Mouse (Mus musculus): ENCODE results near the gene Chrm5.
"Not testable (repeated sequence)": the region's sequence is repeated elsewhere in the genome, so short reads cannot be mapped to it uniquely, and the experiment has no call there.

The Chrm5 gene

DNA sequence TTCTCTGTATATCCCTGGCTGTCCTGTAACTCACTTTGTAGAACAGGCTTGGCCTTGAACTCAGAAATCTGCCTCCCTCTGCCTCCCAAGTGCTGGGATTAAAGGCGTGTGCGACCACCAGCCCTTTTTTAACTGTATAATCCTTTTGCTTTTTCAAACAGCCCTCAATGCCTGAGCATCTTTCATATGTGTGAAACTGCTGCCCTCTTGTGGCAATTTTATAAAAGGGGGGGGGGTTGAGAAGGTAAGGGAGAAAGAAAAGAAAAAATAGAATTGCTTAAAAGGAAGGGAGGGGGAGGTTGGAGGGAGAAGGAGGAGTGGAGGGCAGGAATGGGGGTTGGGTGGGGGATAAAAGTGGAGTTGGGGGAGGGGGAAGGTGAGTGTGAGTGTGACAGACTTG, 995 bp upstream of the Chrm5 start:
- no peak for DNase-seq (ENCODE audit: low spot score)

DNA sequence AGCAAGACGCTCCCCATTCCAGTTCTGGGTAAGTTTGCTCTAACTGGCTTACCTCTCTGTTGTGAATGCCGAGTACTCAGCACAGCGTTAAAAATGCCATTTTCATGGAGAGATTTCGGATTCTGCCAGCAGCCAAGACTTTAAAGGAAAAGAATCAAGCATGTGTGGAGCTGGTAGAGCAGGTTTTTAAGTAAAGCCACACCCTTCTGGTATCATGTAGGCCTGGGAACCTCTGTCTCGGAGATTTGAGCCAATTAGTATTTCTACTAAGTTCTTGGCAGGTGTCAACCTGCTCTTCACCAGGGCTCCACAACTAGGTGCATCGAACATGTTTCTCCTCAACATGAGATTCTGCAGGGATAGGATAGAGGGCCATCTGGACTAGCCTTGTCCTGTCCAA, 4.0 kb downstream of the Chrm5 start:
- DNase-seq (ENCODE audit: low spot score), result no peak

DNA sequence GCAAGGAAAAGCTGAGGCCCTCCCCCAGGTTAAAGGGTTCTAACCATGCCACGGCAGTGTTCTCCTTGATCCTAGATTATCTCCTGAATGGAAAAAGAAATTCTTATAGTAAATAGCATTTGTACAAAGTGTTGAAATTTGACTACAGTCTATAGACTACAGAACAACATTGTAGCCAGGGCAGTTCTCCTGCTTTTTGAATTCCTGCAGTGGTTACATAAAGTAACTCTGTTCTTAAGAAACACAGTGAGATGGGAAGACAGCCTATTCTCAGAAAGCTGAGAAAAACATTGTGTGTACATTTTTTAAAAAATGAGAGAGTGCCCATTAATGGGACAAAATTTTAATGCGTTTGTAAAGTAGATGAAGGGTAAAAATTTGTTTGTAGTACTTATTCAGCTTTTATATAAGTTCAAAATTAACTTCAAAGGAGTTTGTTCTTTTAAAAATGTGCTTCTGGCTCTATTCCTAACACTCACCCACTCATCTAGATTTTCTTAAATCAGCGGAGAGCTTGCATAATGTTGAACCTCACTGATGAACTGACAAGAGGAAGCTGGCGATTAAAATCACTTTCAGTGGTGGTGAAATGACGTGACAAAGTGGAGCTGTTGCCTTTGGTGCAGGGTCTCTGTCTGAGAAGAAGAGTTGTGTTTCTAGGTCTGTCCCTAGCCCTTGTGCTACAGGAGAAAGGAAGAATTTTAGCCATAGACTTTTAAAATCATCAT, 5.4 kb downstream of the Chrm5 start:
- DNase-seq (ENCODE audit: low spot score), result no peak

DNA sequence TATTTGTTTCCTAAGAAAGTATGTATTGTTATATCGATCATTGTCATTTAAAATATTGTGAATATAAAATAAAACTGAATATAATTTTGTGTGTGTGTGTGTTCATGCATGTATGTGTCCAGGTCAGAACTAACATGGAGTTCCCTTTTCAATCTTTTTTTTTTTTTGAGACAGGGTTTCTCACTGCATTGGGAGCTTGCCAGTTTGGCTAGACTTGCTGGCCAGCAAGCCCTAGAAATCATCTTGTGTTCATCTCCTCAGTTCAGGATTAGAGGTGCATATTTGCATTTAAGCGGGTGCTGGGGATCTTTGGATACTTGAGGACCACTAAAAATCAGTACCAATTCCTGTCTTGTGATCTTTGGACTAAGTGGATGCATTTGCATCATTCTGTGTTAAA, 8.5 kb downstream of the Chrm5 start:
- no peak for DNase-seq (ENCODE audit: low spot score)

DNA sequence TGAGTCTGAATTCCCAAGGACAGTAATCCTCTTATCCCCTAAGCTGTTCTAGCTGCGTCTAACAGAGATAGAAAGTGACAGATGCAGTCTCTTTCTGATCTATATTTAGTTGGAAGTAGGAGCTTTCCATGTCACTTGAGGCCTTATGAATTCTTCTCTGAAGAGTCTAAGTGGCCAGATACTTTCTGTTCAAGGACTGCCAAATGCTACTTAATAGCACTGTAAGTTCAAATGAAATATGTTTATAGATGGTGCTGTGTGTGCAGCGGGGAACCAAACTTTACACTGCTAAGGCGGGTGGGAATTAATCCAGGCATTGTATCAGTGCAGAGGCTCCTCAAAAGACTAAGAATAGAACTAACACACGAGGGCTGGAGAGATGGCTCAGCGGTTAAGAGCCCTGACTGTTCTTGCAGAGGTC, 9.6 kb downstream of the Chrm5 start:
- no peak for DNase-seq (ENCODE audit: low spot score)

DNA sequence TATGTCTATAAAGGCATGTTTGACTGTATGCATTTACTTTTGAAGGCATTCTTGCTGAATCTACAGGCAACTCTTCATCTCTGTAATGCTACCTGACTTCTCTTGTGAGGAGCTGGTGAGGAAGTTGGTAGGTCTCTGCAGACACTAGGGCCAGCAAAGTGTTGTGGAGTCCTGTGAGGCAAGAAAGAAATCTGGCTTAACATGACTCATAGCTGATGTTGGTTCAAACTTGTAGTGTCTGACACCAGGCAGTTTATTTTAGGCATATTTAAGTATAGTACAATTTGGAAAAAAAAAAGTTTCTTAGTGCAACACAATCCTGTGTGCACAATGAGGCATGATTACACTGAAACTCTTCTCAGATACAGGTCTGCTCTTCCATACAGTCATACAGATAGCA, 11.0 kb downstream of the Chrm5 start:
- DNase-seq (ENCODE audit: low spot score), result no peak

DNA sequence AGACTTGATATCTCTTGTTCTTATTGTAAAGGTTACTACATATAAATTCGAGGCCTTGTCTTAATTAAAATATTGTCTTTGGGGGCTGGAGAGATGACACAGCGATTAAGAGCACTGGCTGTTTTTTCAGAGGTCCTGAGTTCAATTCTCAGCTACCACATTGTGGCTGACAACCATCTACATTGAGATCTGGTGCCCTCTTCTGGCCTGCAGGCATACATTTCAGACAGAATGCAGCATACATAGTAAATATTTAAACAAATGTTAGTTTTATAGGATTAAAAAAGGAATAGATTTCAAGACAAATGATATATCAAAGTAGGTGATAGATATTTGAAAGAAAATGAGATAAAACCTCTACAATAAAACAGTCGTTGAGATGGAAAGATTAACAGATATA, 20.0 kb downstream of the Chrm5 start:
- no peak for DNase-seq (ENCODE audit: low spot score)

DNA sequence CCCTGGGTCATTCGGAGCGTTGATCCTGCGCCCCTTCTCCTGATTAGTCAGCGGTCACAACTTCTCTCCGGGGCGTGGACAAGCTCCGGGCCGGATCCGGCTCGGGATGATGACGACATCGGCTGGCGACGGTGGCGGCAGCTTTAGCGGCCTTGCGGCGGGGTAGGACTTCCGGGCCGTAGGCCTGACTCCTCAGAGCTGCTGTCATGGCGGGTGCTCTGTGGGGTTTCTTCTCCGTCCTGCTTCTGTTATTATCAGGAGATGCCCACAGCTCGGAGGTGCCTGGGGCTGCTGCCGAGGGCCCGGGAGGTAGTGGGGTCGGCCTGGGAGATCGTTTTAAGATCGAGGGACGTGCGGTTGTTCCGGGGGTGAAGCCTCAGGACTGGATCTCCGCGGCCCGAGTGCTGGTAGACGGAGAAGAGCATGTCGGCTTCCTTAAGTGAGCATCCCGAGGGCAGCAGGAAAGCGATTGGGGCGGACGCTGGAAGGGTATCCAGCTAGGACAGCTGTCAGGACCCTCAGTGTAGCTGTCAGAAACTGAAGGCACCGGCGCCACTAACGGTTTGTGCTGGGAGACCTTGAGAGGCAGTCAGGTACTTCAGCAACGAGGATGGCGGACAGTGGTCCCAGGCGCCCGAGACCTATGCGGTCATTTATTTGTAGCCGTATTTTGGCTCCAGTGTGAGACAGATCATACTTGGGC, 25.6 kb downstream of the Chrm5 start, which contains the start of gene Emc7:
Gene Emc7 (plus strand): TSS at position 136 of the 703 bp plus-strand sequence.
- peak; percentile 99 for DNase-seq (ENCODE audit: low spot score)

DNA sequence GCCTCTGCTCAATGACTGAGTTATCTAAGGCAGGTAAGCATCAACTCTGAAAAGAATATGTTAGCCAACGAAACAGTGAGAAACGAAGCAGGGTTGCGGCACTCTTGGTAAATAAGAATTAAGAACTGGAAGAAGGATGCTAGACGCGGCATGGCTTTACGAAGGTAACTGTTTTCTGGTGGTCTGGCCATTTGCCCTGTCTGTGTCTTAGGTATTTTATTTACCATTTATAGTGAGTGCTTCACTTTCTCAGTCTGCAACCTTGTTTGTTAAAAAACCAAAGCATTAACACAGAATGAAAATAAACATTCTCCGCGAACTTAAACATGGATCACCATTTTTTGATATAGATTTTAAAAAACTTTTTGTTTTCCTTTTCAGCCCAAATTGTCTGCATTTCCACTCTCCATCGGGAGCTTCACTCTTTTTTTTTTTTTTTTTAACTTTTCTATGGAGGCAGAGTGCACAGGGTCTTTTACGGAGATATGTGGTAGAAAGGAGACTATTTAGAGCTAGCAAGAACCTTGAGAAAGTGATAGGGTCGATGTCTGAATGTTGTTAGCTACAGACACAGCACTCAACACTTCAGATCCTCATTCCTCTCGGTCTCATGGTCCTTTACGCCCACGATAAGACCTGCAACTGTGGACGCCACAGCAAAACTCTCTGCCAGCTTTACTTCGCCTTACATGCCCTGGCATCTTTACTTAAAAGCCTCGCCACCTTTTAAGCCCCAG, 26.3 kb downstream of the Chrm5 start:
- no peak for DNase-seq (ENCODE audit: low spot score)

DNA sequence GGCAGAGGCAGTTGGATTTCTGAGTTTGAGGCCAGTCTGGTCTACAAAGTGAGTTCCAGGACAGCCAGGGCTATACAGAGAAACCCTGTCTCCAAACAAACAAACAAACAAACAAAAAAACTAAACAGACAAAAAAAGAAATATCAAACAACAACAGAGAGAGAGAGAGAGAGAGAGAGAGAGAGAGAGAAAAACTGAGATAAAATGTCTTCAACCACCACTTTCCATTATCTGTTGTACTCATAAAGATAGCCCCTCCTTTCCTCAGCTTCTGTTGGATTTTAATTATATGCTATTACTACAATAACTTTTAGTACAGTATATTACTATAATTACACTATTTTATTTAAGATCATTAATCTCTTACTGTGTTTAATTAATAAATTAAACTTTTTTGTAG, 28.1 kb downstream of the Chrm5 start:
- not testable (repeated sequence) for DNase-seq (ENCODE audit: low spot score)

DNA sequence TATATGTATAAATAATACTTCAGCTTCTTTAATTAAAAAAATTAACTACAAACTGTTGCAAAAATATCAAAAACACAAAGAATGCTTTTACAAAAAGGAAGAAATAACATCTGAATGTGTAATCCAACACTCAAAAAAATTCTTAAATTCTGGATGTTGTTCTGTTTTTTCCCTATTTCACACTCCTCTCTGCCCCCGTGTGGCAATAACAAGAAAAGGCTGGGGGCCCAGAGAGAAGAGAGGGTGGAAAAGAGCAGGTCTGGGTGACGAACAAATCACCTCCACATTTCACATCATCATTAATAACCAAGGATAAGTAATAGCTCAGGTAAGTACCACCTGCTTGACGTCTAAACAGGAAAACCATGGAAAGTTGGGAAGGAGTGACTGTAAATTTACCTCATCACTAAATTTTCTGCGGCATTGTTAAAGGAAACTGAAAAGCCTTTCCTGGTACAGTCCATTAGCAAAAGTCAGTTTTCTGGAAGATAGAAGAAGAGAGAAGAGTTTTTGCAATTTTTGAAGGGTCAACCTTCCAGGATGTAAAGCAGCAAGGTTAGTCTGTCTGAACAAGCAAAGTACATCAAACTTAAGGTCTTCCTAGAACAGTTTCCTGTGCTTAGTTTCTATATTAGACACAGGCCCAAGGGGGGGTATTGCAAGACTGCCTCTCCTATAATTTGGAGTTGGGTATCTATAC, 30.8 kb downstream of the Chrm5 start:
- peak; percentile 21 for DNase-seq (ENCODE audit: low spot score)

DNA sequence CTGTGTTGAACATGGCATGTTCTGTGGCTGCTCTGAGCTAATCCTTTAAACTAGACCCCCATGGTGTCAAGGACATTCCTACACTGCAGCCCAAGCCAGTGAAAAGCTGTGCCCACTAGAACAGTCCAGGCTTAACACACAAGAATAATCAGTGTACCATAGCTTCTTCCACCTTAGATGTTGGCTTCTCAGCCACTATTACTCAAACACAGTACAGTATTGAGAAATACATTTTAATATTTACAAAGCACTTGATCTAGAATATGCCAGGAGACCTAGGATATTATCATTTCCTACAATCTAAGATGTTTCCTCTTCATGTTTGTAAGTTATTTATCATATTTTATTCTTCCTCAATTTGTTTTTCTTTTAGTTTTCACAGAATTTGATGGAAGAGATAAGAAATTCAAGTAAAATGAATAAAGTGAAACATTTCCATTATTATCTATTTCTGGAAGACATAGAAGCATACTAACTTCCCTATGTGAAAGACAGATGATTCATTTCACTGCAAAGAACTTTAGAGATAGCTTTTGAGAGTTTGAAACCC, 32.0 kb downstream of the Chrm5 start:
- DNase-seq (ENCODE audit: low spot score), result no peak

DNA sequence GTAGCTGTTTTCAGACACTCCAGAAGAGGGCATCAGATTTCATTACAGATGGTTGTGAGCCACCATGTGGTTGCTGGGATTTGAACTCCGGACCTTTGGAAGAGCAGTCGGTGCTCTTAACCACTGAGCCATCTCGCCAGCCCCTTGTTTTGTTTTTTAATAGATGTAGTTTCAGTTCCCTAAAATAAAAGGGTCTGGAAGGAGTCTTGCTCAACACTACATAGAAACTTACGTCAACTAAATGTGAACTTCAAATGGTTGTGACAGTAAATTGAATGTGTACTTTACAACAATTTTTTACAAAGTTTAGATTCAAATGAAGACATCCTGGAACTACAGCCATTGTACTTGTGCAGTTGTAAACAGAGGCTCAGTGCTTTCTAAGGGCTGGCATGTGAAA, 32.5 kb downstream of the Chrm5 start:
- DNase-seq (ENCODE audit: low spot score), result not testable (repeated sequence)

DNA sequence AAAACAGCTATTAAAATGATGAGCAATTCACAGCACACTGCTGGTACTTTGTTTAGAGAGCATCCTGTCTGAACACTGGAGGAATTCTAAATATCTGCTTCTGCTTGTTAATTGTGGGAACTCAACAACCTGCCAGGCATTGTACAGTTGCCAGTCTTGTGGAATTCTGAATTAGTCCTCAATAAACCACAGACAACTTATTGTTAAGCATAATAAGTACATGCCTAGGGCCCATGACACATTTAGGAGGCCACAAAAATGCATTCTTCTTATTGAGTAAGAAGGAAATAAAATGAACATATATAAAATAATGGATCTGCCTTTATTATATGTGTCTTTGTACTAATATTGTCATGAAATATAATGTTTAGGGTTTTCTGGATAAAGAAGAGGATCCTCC, 35.1 kb downstream of the Chrm5 start:
- DNase-seq (ENCODE audit: low spot score), result no peak

DNA sequence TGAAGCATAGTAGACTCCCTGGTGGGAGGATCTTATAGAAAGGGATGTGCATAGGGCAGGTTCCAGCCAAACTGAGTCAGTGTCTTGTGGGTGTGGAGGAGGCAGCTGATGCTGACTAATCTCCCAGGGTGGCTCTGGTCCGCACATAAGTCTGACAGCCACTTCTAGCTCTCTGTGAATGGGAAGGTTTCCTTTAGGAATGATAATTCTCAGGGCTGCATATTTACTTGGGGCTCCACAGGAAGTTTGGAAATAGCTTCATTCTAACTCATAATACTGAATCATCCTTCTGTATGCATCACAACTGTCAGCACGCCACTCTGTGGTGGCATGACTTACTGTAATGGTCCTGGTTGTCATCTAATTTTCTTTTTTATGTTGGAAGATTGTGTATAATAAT, 37.1 kb downstream of the Chrm5 start:
- no peak for DNase-seq (ENCODE audit: low spot score)

DNA sequence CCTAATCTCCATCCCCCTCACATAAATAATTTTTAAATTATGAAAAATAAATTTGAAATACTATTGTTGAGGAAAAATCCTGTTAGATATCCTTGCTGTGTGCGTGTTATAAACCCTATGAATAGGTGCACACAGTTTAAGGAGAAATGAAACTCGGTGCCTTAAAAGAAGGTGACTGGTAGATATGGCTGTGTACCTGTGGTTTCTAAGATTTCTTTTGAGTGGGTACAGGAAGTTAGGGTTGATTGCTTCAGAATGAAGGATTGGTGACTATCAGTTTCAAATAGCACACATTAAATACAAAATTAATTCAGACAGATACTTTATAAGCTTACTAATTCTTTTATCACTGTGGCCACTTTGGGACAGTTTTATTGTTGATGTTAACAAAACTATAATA, 43.0 kb downstream of the Chrm5 start:
- DNase-seq (ENCODE audit: low spot score), result no peak

DNA sequence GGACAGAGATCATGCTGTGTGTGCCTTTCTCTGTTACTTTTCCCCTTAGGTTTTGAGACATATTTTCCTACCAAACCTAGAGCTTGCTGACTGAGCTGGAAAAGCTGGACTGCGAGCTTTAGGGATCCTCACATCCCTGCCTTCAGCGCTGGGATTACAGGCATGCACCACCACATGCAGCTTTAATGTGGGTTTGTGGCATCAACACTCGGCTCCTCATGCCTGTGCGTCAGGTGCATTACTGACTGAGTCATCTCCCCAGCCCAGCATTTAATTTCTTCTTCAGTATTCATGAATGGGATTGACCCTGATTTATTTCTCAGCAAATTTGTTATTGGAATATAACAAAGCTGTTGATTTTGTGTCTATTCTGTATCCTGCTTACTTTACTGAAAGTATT, 44.3 kb downstream of the Chrm5 start:
- DNase-seq (ENCODE audit: low spot score), result no peak

DNA sequence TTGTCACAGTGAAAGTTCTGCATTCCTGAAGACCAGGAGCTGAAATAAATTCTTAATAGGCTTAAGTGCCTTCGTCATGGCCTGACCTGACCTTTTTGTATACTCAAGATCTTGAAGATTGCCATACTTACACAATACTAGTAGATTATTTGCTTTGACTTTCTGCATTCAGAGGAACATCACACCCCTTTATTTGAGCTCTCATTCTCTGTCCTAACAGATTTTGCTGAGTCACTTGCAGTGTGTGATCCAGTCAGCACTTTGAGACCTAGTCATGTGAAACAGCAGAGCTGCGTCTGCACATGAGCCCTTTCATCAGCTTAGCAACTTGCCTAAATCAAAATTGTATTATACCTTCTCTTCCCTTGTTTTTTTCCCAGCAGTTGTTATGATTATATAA, 47.2 kb downstream of the Chrm5 start:
- no peak for DNase-seq (ENCODE audit: low spot score)

DNA sequence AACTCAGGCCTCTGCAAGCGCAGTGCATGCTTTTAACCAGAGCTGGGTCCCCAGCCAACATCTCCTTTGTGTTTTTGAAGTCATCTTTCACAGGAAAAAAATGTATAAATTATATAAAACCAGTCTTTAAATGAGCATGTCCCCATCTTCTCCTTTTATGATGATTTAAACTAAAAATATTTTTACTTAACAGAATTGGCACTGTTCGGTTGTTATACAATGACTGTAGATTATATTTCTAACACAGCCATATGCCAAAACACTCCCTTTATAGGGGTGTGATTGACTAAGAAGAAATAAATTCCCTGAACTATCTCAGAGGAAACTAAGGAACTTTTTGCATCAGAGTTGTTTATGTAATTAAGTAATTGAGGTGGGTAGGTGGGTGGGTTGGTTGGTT, 48.0 kb downstream of the Chrm5 start:
- DNase-seq (ENCODE audit: low spot score), result no peak

DNA sequence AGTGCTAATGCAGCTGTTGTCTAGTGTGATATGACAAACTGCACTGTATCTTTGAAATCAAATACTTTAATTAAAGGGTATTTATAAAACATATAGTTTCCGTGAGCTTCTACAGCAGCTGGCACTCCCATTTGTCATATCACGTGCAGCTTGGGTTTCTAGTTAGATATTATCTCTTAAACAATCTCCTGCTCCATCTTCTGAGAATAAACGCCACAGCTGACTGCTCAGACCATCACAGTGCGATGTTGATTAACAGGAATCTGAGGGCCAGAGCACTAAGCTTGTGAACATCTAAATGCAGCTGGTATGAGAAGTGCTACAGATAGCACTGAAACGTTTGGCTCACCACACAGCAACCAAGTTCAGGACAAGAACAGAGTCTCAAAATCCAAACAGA, 50.2 kb downstream of the Chrm5 start:
- DNase-seq (ENCODE audit: low spot score), result no peak

DNA sequence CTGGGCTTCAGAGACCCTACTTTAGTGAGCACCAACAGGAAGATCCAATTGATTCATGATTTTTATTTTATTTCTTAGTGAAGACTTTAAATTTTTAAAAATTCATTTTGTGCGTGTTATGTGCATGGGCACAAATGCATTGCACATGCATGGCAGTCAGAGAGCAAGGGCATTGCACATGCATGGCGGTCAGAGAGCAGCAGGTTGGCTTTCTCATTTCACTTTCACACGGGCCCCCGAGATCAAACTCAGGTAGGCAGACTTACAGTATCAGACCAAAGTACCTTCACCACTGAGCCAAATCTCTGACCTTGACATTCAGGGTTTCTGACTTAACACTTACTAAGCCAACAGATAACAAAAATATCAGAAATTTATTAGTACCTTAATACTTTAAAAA, 50.9 kb downstream of the Chrm5 start:
- no peak for DNase-seq (ENCODE audit: low spot score)
